Mouse (Mus musculus) kidney, postnatal 14 days (tissue): ENCODE results near the gene Ugt3a1.
"Not testable (repeated sequence)": the region's sequence is repeated elsewhere in the genome, so short reads cannot be mapped to it uniquely, and the experiment has no call there.

ENCODE experiments used
- DNase-seq: peaks from one replicate; pipeline ENCODE4 v3.0.0; 2022; ENCODE audit warnings: mixed read lengths

Ugt3a1 gene

DNA sequence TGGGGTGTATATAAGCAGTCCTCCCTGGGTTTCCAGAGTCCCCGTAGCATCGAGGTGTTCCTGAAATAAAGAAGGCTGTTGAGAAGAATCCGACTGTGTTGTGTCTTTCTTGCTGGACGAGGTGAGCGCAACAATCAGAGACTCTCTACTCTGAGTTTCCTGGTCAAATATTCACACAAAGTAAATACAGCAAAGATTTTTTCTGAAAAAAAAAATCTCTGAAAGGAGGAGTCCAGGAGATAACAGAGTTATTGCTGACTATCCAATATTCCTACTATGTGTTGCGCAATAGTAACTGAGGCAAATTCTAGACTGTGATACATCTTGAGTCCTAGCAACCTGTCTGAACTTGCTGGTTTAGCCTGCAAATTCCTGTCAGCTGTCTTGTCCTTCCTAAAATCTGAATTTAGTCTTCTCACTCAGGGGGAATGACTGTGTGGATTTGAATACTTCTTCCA, at the start of gene Ugt3a1:
Gene Ugt3a1 (plus strand): TSS at position 51 of the 458 bp plus-strand sequence.
- DNase-seq, result no peak

DNA sequence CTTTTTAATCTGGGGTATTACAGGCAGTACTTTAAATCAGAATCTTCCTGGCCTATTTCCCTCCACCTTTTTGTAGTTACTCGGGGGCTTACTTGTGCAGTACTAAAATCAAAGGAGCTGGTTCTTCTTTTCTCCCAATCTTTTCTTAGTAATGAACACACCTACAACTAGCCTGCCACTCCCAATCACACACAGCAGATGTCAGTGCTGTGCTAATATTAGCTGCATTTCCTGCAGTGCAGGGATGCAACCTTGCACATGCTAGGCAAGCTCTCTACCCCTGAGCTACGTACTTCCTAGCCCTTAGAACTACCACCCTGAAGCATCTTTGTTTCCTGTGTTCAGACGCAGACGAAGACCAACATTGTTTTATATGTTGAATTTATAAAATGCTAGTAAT, 45.8 kb upstream of the Ugt3a1 start:
- DNase-seq, result not testable (repeated sequence)

DNA sequence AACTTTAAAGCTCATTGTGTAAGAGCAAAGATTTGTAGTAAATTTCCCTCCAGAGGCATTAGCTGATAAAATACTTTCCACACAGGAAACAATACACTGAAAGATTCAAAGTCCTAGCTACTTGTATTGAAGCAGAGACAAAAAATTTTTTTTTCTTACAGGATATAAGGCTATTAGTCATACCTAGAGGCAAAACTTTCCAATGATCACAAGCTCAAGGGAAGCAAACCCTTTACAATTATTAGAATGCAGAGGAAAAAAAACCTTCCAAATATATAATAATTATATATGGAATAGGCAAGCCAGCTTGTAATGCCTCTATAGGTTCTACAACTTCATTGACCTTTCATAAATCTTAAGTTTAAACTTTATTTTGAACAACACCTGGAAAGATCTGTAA, 30.3 kb upstream of the Ugt3a1 start:
- no peak for DNase-seq

DNA sequence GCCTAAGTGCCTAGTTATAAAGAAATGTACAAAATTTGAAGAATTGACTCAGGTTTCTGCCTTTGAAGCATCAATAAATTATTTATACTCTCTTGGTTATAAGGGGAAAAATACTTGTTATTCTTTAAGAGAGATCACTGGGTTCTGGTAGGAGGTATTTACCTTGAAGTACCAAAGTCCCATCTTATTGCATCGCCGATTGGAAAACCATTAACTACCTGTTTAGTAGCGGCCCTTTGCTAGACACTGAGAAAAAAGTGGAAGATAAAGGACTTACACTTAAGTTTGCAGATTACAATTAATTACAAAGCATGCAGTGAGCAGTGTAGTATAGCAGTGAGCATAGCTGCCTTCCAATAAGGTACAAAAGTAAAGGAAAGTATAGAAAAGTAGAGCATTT, 23.8 kb upstream of the Ugt3a1 start:
- DNase-seq, result peak; percentile 12

DNA sequence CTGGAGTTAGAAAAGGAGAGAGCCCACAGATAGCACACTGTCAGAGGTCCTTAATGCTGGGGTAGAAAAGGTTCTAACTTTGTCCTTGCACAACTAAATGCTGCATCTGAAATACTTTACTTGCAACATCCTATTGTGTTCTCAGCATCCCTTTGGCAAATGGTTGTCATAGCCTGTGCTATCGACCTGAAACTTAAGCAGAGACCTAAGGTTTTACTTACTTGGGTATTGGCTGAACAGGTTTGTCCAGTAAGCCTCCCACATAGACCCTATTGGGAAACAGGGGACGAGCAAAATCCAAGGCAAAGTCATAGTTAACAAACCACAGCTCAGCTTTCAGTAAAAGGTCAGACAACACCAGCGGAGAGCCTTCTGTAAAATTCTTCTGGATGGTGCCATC, 16.1 kb upstream of the Ugt3a1 start:
- DNase-seq, result no peak

DNA sequence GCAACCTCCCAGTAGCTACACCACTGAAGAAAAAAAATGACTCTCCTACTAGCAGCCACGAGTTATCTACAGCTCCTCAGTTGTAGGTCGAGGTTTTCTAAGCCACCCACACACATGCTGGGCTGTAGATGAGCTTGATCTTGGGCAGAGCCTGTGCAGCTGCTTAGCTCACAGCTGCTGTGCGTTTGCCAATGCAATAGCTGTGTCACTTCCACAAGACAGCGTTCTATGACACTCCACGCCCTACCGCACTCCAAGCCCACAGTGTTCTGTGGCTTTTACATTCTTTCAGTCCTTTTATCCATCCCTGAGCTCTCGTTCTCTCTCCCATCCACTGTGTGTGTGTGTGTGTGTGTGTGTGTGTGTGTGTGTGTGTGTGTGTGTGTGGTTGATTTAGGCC, 4.8 kb upstream of the Ugt3a1 start:
- DNase-seq, result no peak

DNA sequence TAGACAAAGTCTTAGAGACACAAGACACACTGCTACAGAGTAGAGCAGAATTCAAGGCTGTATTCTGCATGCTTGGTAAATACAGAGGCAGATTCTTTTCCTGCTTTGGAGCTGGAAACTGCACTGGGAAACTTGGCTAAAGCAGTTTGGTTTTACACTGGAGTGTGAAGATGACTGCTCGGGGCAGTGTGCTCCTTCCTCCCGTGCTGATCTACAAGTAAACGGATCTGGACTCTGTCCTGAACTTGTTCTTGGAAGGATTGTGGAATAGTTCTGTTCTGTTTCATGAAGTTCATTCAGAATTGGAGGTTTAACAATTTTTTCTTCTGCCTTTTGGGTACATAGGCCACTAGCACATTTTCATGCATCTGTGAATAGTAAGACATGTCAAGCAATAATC, 2.3 kb downstream of the Ugt3a1 start:
- DNase-seq, result peak; percentile 12

DNA sequence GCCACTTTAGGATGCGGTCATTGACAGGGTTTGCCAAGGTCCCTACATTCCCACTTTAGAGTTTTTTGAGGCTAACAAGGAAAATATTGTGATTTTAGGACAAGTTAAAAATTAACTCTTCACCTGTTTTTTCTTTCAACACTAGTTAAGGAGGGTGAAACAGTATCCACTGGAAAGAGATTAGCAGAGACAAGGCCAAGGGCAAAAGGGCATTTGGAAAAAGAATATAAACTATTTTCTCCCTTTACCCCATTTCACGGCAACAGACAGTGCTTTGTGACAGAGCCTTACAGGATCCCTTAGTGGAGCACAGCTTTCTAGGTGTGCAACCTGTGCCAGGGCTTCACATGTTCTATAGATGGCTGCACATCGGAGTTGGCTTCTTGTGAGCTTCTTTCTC, 2.9 kb downstream of the Ugt3a1 start:
- DNase-seq, result peak; percentile 11

DNA sequence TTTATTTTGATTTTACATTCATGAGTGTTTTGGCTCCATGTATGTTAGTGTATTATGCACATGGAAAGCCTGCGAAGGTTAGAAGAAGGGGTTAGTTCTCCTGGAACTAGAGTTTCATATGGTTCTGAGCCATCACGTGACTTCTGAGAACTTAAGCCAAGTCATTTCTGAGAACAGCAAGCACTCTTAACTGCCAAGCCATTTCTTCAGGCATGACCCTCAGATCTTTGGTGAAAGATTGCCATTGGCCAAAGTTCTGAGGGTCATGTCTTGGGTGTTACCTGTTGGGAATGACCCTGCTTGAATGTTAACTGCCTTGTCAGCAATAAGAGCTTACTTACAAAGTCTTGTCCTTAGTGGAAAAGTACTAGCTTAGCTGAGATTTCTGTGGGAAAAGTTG, 6.5 kb downstream of the Ugt3a1 start:
- DNase-seq, result no peak

DNA sequence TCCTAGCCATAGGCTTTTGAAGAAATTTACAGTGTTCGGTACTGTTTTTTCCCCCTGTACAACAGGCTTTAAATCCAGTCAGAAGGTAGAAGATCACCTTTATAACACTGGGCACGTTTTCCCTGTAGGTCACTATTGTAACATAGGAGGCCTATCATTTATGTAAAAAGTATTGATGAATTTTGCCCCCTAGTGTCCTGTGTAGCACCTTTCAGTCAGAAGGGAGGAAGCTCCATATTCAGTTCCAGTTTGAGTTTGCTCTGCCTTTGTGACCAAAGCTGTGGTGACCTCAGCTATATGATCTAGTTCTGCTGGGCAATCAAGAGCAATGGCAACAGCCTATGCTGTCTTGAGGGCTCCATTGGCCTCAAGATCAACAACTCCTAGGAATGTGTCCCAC, 13.0 kb downstream of the Ugt3a1 start:
- DNase-seq, result no peak

DNA sequence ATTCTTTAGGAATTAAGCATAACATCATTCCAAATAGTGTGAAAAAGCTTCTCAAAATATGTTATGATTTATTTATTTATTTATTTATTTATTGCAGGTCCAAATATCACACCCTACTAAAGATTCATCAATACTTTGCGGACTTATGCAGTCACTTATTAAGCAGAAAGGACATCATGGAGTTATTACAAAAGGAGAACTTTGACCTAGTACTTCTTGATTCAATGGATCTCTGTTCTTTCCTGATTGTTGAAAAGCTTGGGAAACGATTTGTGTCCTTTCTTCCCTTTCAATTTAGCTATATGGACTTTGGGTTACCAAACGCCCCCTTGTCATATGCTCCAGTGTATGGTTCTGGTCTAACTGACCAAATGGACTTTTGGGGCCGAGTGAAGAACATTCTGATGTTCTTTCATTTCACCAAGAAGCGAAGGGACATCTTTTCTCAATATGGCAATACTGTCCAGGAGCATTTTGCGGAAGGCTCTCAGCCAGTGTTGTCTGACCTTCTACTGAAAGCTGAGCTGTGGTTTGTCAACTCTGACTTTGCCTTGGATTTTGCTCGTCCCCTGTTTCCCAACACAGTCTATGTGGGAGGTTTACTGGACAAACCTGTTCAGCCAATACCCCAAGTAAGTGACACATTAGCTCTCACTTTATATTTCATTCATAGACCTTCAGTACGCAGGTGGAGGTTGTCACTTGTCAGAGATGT, 29.4 kb downstream of the Ugt3a1 start:
- DNase-seq, result no peak

DNA sequence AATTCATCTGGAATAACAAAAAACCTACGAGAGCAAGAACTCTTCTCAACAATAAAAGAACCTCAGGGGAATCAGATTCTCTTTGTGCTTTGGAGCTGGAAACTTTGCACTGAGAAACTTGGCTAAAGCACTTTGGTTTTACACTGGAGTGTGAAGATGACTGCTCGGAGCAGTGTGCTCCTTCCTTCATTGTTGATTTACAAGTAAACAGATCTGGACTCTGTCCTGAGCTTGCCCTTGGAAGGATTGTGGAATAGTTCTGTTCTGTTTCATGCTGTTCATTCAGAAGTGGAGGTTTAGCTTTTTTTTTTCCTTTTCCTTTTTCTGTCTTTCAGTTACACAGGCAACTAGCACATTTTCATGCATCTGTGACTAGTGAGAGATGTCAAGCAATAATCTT, 57.9 kb downstream of the Ugt3a1 start:
- peak; percentile 21 for DNase-seq

DNA sequence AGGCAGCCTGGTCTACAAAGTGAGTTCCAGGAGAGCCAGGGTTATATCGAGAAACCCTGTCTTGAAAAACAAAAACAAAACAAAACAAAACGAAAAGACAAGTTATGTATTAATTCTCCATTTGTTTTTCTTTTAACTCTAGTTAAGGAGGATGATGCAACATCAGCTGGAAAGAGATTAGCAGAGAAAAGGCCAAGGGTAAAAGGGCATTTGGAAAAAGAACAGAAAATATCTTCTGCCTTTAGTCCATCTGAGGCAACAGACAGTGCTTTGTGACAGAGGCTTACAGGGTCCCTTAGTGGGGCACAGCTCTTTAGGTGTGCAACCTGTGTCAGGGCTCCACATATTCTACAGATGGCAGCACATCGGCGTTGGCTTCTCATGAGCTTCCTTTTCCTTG, 58.7 kb downstream of the Ugt3a1 start, which contains the start of gene Ugt3a2:
Gene Ugt3a2 (plus strand): TSS at position 210 of the 400 bp plus-strand sequence.
- DNase-seq, result peak; percentile 8

DNA sequence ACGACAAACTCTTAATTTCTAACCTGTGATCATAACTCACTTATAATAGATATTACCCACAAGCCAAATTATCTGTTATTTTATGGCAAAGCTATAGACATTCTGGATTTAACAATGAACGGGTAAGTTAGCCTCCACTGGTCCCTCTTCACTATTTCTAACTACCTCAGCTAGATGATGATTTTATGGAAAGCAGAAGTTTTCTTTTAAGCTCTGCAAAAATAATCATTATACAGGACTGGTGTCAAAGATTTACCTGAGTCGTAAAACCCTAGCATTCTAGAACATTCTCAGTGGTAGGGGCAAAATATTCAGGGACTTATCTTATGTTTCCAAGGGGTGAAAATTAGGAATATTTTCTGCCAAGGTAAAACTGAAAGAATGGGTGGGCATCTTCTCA, 59.9 kb downstream of the Ugt3a1 start:
- DNase-seq, result no peak

DNA sequence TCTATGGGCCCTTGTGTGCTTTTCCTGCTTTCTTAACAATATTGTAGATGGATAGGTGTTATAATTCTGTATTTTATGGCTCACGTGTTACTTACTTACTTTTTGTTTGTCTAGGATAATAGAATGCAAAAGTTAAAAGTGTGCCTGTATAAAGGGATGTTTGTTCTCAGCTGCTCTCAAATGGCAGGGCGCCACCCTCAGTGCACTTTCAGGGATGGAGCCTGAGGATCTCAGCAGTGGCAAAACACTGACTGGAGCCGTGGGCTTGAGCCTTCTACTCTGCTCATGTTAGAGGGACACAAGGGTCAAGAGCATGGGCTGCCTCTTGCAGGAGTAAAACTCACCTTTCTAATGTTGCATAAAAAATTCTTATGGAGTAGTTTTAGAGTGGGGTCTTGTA, 60.3 kb downstream of the Ugt3a1 start:
- DNase-seq, result peak; percentile 13

DNA sequence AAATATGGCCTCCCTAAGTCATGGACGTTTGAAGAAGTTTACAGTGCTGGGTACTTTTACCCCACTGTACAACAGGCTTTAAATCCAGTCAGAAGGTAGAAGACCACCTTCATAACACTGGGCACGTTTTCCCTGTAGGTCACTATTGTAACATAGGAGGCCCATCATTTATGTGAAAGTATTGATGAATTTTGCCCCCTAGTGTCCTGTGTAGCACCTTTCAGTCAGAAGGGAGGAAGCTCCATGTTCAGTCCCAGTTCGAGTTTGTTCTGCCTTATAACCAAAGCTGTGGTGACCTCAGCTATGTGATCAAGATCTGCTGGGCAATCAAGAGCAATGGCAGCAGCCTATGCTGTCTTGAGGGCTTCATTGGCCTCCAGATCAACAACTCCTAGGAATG, 72.1 kb downstream of the Ugt3a1 start:
- DNase-seq, result no peak

DNA sequence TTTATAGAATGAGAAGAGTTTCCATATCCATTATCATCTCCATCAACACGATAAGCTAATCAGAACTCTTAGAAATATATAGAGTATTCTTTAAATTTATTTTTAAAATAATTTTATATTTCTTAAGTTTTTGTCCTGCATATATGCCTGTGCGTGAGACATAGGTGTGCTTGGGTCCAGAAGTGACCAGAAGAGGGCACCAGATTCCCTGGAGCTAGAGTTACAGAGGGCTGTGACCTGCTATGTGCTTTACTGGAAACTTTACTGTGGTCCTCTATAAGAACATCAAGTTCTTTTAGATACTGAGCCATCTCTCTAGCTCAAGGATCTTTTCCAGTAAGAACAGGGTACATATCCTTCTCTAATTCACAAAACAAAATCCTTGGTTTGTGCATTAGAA, 86.1 kb downstream of the Ugt3a1 start:
- DNase-seq, result no peak
